Mouse (Mus musculus): Measurements from ENCODE around the gene Mtor.

Gene Mtor

GRCm38 (mm10) chr4:148490502-148490901, 42.1 kb downstream of the Mtor start:
- DNase-seq: peak; percentile 94

DNA sequence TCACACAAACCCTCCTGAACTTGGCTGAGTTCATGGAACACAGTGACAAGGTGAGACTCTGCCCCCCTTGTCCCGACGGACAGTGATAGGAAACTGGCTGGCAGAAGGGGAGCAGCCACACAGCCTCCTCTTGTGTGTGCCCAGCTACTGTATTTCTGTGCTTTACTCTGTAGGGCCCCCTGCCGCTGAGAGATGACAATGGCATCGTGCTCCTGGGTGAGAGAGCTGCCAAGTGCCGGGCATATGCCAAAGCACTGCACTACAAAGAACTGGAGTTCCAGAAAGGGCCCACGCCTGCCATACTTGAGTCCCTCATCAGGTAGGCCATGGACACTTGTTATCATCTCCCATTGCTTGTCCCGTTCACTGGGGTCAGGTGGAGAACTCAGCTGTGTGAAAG, 43.0 kb downstream of the Mtor start:
- DNase-seq: peak; percentile 91

DNA sequence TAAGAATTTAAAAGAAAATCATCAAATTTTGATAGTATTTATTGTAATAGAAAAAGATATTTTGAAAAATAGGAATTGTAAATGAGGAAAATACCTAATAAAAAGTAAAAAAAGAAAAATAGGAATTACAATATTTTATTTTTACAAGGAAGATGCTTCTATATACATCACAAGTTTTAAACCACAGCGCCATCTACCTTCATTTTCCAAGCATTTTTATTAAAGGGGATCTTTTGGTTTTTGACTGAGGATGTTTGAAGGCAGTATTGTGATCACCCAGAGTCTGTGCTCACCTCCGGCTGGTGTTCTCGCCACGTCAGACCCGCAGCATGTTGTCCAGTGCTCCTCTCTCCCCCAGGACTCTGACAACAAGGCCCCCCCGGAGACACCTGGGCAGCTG, 46.7 kb downstream of the Mtor start:
- DNase-seq: no peak

DNA sequence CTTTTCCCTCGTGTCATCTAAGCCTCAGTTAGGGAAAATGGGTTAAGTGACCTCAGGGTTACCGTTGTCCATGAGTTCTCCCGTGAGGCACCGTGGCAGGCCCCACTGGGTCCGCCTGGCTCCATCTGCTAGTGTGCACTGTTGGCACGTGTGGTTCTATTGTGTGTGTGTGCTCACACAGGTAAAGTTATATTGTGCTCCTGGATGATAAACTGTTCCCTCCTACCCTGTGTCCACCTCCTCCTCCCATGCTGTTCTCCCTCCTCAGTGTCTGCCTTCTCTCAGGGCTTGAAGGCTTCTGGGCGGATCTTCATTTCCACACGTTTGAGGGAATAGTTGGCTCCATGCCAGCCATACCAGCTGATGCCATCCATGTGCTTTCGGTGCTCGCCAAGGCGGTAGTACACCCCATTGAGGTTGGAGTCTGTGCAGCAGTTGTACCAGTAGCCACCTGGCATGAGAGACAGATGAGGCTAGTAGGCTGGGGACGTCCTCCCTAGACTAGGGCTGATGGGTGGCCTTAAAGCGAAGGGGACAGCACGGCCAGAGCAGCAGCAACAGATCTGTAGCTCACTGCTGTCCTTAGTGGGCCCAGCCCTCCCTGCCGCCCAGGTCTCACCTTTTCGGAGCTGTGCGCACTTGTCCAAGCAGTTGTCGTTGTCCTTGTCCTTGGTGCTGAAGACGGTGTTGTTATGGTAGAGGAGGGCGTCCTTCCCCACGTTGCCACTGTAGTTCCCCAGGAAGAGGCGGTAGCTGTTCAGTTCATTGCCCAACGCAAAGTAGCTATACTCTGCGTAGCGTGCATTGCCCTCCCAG, 47.7 kb downstream of the Mtor start:
- no peak for DNase-seq

- DNase-seq: peak; percentile 97
These were observed 52.0 kb downstream of the Mtor start, which contains the start of gene Angptl7 for GRCm38 (mm10) chr4:148500410-148500867. Angptl7 (minus strand) TSS chr4:148500460.

DNA sequence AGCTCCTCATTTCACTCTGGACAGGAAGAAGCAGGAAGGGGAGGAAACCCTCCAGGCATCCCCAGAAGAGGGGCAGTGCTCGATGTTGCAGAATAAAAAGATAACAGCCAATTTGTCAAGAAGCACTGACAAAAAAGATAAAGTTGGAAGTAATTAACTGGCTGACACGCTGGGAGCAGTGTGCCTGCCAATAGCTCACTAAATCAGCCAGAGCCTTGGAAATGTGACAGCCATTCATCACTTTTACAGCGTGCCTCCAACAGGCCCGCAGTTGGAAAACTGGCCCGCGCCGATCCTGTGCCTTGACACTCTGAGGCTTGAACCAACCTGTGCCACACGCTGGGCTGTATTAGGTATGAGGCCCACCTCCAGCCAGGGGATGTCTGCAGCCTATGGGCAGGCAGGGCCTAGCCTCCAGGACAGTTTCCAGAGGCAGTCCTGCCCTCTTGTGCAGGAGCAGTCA, 56.1 kb downstream of the Mtor start:
- peak; percentile 96 for DNase-seq

- DNase-seq: no peak
These were observed 59.2 kb downstream of the Mtor start for GRCm38 (mm10) chr4:148507585-148507984.

DNA sequence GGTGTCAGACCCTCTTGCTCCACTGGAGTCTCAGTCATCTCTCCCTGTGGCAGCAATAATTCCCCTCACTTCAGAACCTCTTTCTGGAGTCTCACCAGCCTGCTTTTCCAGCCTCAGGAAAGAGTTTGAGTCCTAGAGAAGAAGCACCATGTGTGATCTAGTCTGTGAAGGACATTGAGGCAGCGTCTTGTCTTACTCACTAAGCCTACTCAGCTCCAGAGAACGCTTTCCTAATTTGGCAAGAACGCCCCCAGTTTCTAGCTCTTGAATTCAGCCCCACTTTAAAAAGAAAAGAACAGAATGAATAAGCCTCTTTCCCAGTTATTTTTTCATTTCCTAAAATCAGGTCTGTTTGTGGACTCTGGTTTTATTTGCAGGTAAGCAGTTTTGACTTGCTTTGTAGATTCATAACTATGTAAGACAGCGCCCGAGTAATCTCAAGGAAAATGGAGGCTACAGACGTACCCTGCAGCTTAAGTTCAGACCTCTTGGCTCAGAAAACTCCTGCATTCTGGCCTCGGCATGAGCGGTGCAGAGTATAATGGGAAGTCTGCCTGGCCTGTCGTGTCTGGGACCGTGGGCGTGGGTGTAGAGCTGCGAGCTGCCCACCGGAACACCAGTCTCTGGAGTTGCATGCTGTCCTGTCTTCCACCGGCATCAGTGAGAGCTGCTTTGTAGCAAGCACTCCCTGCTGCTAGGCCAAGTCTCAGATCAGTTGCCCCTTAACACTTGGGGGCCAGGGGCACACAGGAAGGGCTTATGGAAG, 59.9 kb downstream of the Mtor start:
- DNase-seq: no peak

DNA sequence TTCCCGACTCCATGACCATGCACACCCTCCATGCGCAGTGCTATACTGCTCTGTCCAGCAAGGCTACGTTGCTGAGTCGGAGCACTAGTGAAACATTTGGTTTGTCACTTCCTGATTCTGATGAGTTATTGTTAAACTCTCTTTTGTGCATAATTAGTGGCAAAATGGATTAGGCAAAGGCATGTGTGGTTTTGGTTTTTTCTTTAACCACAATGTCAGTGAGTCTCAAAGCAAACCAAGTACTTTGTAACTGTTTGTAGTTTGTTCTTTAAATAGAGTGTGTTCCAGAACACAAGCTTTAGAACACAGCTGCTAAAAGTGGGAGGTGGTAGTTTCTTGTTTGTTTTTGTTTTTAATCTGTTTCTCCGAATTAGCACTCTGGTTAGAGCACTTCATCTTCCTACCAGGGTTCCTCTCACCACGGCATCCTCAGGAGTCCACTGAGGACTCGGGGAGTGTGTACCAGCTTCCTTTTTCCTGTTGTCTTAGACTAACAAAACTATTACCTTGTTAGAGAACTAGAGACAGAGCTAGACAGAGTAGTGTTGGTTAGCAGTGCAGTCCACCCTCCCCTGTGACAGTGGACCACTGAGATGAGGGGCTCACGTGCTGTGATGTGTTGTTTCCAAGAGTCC, 61.2 kb downstream of the Mtor start:
- no peak for DNase-seq

DNA sequence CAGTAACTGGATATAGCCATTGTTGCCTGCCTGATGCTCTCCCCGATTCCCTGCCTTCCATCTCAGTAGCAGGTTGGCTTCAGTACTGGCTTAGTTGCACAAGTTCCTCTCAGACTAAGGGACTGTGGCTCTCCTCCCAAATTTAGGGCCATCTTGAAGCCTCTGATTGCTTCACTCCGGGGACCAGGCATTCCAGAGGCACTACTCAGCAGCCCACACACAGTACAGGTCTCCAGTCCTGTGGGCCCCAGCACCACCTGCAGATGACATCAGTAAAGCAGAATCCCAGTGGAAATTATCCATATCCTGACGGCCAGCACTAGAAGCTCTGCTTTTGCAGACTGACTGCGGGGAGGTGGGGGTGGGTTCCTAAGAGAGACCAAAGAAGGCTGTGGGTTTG, 62.3 kb downstream of the Mtor start:
- peak; percentile 98 for DNase-seq

- no peak for DNase-seq
These were observed 62.9 kb downstream of the Mtor start for GRCm38 (mm10) chr4:148511334-148511733.

DNA sequence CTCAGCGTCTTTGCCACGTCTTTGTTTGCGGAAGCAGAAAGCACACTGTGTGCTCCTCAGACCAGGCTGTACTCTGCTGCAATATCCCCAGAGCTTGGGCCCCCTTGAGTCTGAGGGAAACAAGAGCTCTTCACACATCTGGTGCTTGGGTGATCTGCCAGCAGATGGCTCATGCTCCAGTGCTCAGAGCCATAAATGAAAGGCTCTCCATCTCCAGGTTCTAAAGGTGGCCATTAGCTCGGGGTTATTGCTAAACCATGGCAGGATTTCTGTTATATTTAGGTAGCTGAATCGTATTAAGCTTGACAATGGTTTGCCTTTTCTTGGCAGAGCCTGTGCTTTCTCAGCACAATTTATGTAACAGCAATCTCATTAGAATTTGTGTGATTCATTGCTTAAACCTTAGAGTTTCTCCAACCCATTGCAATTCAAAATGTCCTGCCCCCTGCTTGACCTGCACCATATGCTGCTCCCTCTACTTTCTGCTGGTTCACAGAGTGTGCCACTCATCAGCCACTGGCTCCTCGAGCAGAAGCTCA, 64.7 kb downstream of the Mtor start:
- DNase-seq: peak; percentile 96

DNA sequence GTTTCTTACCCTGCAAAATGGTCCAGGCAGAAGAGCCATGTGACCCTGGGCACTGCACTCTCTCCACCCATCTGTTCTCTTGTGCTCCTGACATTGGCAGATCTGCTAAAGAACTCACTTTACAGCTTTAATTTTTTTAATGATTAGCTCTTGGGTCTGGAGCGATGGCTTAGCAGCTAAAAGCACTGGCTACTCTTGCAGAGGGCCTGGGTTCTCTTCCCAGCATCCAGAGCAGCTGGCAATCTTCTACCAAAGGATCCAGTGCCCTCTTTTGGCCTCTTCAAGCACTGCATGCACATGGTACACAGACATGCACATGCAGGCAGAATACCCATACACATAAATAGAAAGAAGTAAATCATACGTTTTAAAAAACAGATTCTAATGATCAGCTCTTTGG, 66.9 kb downstream of the Mtor start:
- DNase-seq: no peak

DNA sequence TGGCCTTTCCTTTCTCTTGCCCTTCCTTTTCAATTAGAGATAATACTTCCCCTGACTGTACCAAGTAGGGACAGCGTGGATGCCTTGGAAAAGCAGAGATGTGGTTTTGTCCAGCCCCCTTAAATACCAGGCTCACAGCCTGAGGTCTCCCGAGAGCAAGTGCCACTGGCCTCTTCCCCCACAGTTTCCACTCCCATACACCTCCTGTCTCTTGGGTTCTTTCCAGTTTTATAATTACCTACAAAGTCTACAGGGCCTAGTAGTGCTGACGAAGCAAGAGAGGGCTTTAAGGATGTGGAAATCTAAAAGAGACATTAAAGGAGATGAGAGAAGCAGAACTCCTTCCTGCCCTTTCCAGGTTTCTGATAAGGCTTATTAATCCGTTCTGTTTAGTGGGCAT, 69.4 kb downstream of the Mtor start:
- no peak for DNase-seq

- DNase-seq: no peak
These were observed 69.9 kb downstream of the Mtor start for GRCm38 (mm10) chr4:148518235-148518795.

GRCm38 (mm10) chr4:148523538-148523937, 75.1 kb downstream of the Mtor start:
- DNase-seq: no peak

GRCm38 (mm10) chr4:148527158-148527910, 78.9 kb downstream of the Mtor start:
- DNase-seq: peak; percentile 95

GRCm38 (mm10) chr4:148530351-148530750, 81.9 kb downstream of the Mtor start:
- no peak for DNase-seq

DNA sequence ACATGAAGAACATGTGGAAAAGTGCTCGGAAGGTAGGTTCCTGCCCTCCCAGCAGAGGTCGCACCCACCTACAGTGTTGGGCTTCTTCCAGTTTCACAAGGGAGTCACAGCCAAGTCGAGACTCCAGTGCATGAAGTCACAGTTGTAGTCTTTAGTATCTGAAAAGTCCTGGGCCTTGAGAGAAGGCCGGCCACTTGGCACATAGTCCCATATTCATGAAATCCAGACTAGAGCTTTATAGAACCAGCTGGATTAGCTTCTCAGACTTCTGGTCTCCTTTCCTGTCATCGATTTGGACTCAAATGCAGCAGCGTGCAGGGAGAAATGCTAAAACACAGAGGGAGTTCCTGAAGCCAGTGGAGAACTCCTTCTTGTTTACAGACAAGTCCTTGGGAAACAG, 82.4 kb downstream of the Mtor start:
- peak; percentile 93 for DNase-seq

- DNase-seq: no peak
These were observed 82.9 kb downstream of the Mtor start for GRCm38 (mm10) chr4:148531341-148531740.

- no peak for DNase-seq
These were observed 84.1 kb downstream of the Mtor start for GRCm38 (mm10) chr4:148532516-148532915.

Data from heart, adult 11 months (tissue).